Mouse (Mus musculus): ENCODE data around the gene Fam222a. TPM values are rescaled to one million over a fixed set of nuclear protein-coding genes. Genes with fewer than 3 reads are reported as not detected.

The Fam222a gene
- polyA plus RNA-seq, 1 experiment from 2014 or later, result 5.1 TPM

GRCm38 (mm10) chr5:114589454-114589853, 21.6 kb downstream of the Fam222a start:
- Histone ChIP-seq H3K27ac (peak overlapping the region; percentile 83), H3K27me3 (replicated peaks) (no peaks in the 10 kb centered on the region), H3K4me2 (replicated peaks) (peak overlapping the region; percentile 39), H3K9ac (no peak overlapping the region), H3K4me1 (replicated peaks) (peaks cover 89% of the 10 kb centered on the region), H3K36me3 (no peaks in the 10 kb centered on the region), H3K4me3 (replicated peaks) (no peak overlapping the region), H3K9me3 (no peaks in the 10 kb centered on the region)
- peak; percentile 54 for ATAC-seq
- whole genome bisulfite sequencing, result 49% methylated on average over 2 of the region's 2 CpGs

- peak; percentile 55 for ATAC-seq
- peak overlapping the region; percentile 23; the same call in 1 of the 2 replicates for H3K9ac ChIP-seq
- no peak overlapping the region for H3K4me3 ChIP-seq (replicated peaks)
- peaks cover 88% of the 10 kb centered on the region for H3K4me1 ChIP-seq (replicated peaks)
- no peaks in the 10 kb centered on the region for H3K9me3 ChIP-seq
- H3K4me2 ChIP-seq (replicated peaks), result peak overlapping the region; percentile 39
- peak overlapping the region; percentile 83 for H3K27ac ChIP-seq
- H3K36me3 ChIP-seq, result no peaks in the 10 kb centered on the region
- WGBS, result 57% methylated on average over 17 of the region's 17 CpGs
- H3K27me3 ChIP-seq (replicated peaks), result no peaks in the 10 kb centered on the region
Measured at GRCm38 (mm10) chr5:114590043-114590913, 22.5 kb downstream of the Fam222a start.

DNA sequence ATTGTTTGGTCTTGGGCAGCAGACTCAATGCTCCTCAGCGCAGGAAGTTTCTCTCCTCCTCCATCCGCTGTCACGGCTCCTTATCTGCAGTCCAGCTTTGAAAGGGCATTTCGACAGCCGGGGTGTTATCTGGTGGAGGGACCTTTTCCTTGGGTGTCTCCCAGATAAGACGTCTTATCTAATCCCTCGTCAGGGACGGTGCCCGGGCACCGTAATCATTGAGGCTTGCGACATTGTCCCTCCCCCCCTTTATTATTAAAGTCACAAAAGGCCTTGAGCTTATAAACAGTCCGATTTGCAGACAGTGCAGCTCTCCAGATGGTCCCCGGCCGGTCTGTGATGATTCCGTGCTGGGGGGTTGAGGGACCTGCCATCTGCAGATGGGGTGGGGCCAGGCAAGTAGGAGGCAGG, 23.3 kb downstream of the Fam222a start:
- 14% methylated on average over 15 of the region's 15 CpGs for WGBS
- Histone ChIP-seq H3K4me2 (replicated peaks) (peak overlapping the region; percentile 39), H3K27me3 (replicated peaks) (no peaks in the 10 kb centered on the region), H3K9me3 (no peaks in the 10 kb centered on the region), H3K27ac (peak overlapping the region; percentile 83), H3K4me1 (replicated peaks) (peaks cover 82% of the 10 kb centered on the region), H3K9ac (no peak overlapping the region), H3K4me3 (replicated peaks) (no peak overlapping the region), H3K36me3 (no peaks in the 10 kb centered on the region)
- ATAC-seq, result peak; percentile 50

DNA sequence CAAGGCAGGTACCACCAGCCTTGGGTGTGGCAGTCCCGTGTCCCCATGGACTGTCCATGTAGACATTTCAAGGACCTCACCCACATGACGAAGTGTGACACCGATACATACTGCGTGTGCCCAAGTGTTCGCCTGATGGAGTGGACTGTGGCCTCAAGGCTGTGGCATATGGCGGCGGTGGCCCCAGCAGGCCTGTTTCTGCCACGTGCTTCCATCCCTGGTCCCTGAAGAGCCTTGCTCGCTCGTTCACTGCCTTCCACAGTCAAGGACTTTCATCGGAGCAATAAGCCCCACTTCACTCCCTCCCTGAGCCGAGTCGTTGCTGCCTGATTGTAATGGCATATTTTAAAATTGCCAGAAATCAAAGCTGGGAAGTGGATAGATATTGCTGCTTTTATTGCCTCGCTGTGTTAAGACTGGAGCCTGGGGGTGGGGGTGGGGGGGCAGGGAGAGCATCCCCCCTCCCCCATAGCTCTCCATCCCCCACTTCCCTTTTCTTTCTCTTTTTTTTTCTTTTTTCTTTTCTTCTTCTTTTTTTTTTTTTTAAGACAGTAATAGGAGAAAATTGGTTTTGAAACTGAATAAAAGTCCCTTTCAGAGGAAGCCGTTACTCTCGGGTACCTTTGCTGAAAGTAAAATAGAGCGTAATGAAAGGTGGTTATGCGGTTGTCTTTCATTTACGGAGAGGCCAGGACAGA, 24.8 kb downstream of the Fam222a start:
- Histone ChIP-seq H3K36me3 (no peaks in the 10 kb centered on the region), H3K9me3 (no peaks in the 10 kb centered on the region), H3K27me3 (replicated peaks) (no peaks in the 10 kb centered on the region), H3K27ac (no peak overlapping the region), H3K4me2 (replicated peaks) (no peak overlapping the region; the same call in 1 of the 2 replicates), H3K4me3 (replicated peaks) (no peak overlapping the region), H3K4me1 (replicated peaks) (peaks cover 88% of the 10 kb centered on the region), H3K9ac (no peak overlapping the region)
- ATAC-seq, result no peak
- 57% methylated on average over 19 of the region's 19 CpGs for WGBS

GRCm38 (mm10) chr5:114593161-114593821, 25.5 kb downstream of the Fam222a start:
- Histone ChIP-seq H3K27ac (peak overlapping the region; percentile 78; the same call in 1 of the 2 replicates), H3K36me3 (no peaks in the 10 kb centered on the region), H3K4me1 (replicated peaks) (peaks cover 82% of the 10 kb centered on the region), H3K9me3 (no peaks in the 10 kb centered on the region), H3K27me3 (replicated peaks) (no peaks in the 10 kb centered on the region), H3K4me2 (replicated peaks) (no peak overlapping the region), H3K9ac (no peak overlapping the region), H3K4me3 (replicated peaks) (no peak overlapping the region)
- WGBS, result 67% methylated on average over 12 of the region's 12 CpGs
- ATAC-seq, result no peak

- 63% methylated on average over 5 of the region's 5 CpGs for WGBS
- H3K9me3 ChIP-seq, result no peaks in the 10 kb centered on the region
- no peaks in the 10 kb centered on the region for H3K27me3 ChIP-seq (replicated peaks)
- H3K27ac ChIP-seq, result peak overlapping the region; percentile 78
- no peak overlapping the region for H3K9ac ChIP-seq
- no peak overlapping the region for H3K4me3 ChIP-seq (replicated peaks)
- ATAC-seq, result no peak
- H3K4me1 ChIP-seq (replicated peaks), result peaks cover 76% of the 10 kb centered on the region
- no peaks in the 10 kb centered on the region for H3K36me3 ChIP-seq
- H3K4me2 ChIP-seq (replicated peaks), result no peak overlapping the region; the same call in 1 of the 2 replicates
Measured at GRCm38 (mm10) chr5:114593949-114594348, 26.1 kb downstream of the Fam222a start.

DNA sequence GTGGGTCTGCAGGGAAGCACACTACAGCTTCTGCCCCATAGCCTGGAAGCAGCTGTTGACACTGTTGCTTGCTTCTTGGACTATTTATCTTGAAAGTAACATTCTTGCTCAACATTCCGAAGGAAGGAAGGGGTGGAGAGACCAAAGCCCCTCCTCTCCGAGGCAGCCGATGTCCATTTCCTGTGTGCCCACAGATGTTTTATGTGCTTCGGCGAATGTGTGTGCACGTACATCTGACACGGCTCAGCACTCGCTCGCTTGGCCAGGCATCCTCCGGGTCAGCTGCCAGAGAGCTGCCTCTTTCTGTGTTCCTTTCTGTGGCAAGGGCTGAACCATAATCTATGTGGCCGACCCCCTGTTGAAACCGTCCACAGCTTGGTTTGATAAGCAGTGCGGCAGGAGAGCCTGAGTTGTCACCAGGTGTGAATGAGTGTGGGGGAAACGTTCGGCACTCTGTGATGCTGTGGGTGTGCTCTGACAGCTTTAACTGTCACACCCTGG, 27.0 kb downstream of the Fam222a start:
- peak overlapping the region; percentile 78 for H3K27ac ChIP-seq
- no peaks in the 10 kb centered on the region for H3K27me3 ChIP-seq (replicated peaks)
- no peaks in the 10 kb centered on the region for H3K36me3 ChIP-seq
- no peak overlapping the region for H3K9ac ChIP-seq
- H3K4me3 ChIP-seq (replicated peaks), result no peak overlapping the region
- H3K4me2 ChIP-seq (replicated peaks), result peak overlapping the region; percentile 32
- no peaks in the 10 kb centered on the region for H3K9me3 ChIP-seq
- ATAC-seq, result peak; percentile 22; the same call in 1 of the 2 replicates
- H3K4me1 ChIP-seq (replicated peaks), result peaks cover 75% of the 10 kb centered on the region
- WGBS, result 26% methylated on average over 15 of the region's 15 CpGs

DNA sequence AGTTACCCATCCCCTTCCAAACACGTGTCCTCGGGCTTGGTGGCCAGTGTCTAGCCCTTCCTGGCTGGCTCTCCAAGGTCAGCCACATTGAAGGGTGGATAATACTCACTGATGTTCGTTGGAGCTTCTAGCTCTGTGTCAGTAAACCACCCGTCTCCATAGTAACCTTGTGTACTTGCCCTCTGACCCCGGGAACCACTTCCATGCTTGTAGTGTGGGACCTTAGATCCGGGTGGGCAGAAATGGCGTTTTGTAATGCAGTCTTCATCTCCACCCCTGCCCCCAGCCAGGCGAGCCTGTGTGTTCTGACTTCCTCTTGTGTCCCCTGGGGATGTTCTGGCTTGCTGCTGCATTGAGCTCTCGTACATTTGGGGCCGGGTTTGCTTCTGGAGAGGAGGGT, 28.8 kb downstream of the Fam222a start:
- ATAC-seq, result no peak
- Histone ChIP-seq H3K4me1 (replicated peaks) (peaks cover 58% of the 10 kb centered on the region), H3K4me3 (replicated peaks) (no peak overlapping the region), H3K9me3 (no peaks in the 10 kb centered on the region), H3K27ac (peak overlapping the region; percentile 22; the same call in 1 of the 2 replicates), H3K9ac (no peak overlapping the region), H3K27me3 (replicated peaks) (no peaks in the 10 kb centered on the region), H3K36me3 (no peaks in the 10 kb centered on the region), H3K4me2 (replicated peaks) (0 out of 2 replicates have a peak overlapping the region, but pooled peaks have one; percentile 3)
- 20% methylated on average over 10 of the region's 10 CpGs for WGBS

DNA sequence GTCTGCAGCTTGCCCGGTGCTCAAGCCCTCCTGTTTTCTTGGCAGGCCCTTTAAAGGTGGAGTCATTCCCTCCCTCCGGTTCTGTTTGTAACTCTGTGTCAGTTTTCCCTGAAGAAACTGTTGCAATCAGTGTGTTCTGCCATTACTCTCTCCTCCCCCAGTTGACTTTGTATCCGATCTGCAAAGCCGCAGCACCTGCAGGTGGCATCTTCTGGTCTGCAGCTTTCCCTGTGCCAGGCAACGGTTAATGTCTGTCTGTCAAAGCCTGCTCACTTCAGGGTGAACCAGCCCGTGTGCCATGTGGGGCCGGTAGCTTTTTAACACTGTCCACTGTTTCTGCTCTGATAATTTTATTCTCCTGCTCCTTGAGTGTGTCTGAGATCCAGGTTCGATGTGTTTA, 29.4 kb downstream of the Fam222a start:
- 32% methylated on average over 8 of the region's 8 CpGs for WGBS
- H3K36me3 ChIP-seq, result no peaks in the 10 kb centered on the region
- H3K9me3 ChIP-seq, result no peaks in the 10 kb centered on the region
- H3K27me3 ChIP-seq (replicated peaks), result no peaks in the 10 kb centered on the region
- no peak overlapping the region for H3K4me2 ChIP-seq (replicated peaks)
- H3K4me3 ChIP-seq (replicated peaks), result no peak overlapping the region
- H3K9ac ChIP-seq, result no peak overlapping the region
- ATAC-seq, result no peak
- H3K27ac ChIP-seq, result no peak overlapping the region
- H3K4me1 ChIP-seq (replicated peaks), result peaks cover 57% of the 10 kb centered on the region

- no peaks in the 10 kb centered on the region for H3K27me3 ChIP-seq (replicated peaks)
- H3K9ac ChIP-seq, result no peak overlapping the region
- H3K4me2 ChIP-seq (replicated peaks), result no peak overlapping the region
- no peaks in the 10 kb centered on the region for H3K9me3 ChIP-seq
- H3K4me3 ChIP-seq (replicated peaks), result no peak overlapping the region
- no peak for ATAC-seq
- WGBS, result 33% methylated on average over 6 of the region's 6 CpGs
- H3K36me3 ChIP-seq, result no peaks in the 10 kb centered on the region
- H3K27ac ChIP-seq, result no peak overlapping the region
- H3K4me1 ChIP-seq (replicated peaks), result peaks cover 53% of the 10 kb centered on the region
Measured at GRCm38 (mm10) chr5:114597652-114598051, 29.8 kb downstream of the Fam222a start.

DNA sequence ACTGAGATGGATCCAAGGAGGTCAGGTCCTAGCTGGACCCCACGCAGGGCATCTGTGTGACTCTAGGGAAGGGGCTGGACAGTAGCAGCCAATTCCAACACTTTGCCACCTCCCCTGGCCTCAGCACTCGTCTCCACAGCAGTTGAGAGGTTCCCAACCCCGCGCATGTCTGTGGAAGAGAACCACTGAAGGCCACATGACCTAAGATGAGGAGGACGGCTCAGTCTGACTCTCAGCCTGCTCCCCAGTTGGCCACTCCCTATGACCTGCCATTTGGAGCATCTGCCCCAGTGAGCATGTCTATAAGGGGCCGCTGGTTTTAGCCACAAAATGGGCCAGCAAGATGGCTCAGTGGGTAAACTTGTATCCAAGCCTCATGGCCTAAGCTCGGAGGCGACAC, 34.2 kb downstream of the Fam222a start:
- whole genome bisulfite sequencing, result 67% methylated on average over 8 of the region's 8 CpGs
- H3K4me1 ChIP-seq (replicated peaks), result peaks cover 31% of the 10 kb centered on the region

DNA sequence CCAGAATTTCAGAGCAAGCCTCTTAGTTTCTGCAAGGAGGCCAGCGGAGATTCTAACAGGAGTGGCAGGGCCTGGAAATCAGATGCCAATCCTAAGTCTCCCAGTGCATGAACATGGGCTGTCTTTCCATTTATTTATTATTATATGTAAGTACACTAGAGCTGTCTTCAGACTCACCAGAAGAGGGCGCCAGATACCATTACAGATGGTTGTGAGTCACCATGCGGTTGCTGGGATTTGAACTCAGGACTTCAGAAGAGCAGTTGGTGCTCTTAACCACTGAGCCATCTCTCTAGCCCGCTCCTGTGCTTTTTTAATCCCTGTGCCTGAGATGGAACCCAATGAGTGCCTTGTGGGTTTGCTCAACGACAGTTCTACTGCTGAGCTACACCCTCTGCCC, 36.2 kb downstream of the Fam222a start:
- WGBS, result 78% methylated on average over 5 of the region's 5 CpGs

More for the DNA sequence above, 34.2 kb downstream of the Fam222a start:
- Histone ChIP-seq H3K27me3 (replicated peaks) (no peaks in the 10 kb centered on the region), H3K9ac (no peak overlapping the region), H3K27ac (no peak overlapping the region), H3K36me3 (no peaks in the 10 kb centered on the region), H3K9me3 (no peaks in the 10 kb centered on the region), H3K4me2 (replicated peaks) (no peak overlapping the region), H3K4me3 (replicated peaks) (no peak overlapping the region)
- no peak for ATAC-seq

More for the DNA sequence above, 36.2 kb downstream of the Fam222a start:
- Histone ChIP-seq H3K27me3 (replicated peaks) (no peaks in the 10 kb centered on the region), H3K9me3 (no peaks in the 10 kb centered on the region), H3K9ac (no peak overlapping the region), H3K27ac (no peak overlapping the region), H3K4me3 (replicated peaks) (no peak overlapping the region), H3K4me1 (replicated peaks) (peaks cover 40% of the 10 kb centered on the region), H3K4me2 (replicated peaks) (no peak overlapping the region), H3K36me3 (no peaks in the 10 kb centered on the region)
- ATAC-seq, result no peak

Data from intestine, embryonic 15.5 days (tissue).